Mouse (Mus musculus): ENCODE results near the gene Grin1. TPM values are rescaled to one million over a fixed set of nuclear protein-coding genes. Genes with fewer than 3 reads are reported as not detected.

Gene Grin1
- total and polyA plus RNA-seq, 3 experiments = 0.07 TPM; not detected in 2

DNA sequence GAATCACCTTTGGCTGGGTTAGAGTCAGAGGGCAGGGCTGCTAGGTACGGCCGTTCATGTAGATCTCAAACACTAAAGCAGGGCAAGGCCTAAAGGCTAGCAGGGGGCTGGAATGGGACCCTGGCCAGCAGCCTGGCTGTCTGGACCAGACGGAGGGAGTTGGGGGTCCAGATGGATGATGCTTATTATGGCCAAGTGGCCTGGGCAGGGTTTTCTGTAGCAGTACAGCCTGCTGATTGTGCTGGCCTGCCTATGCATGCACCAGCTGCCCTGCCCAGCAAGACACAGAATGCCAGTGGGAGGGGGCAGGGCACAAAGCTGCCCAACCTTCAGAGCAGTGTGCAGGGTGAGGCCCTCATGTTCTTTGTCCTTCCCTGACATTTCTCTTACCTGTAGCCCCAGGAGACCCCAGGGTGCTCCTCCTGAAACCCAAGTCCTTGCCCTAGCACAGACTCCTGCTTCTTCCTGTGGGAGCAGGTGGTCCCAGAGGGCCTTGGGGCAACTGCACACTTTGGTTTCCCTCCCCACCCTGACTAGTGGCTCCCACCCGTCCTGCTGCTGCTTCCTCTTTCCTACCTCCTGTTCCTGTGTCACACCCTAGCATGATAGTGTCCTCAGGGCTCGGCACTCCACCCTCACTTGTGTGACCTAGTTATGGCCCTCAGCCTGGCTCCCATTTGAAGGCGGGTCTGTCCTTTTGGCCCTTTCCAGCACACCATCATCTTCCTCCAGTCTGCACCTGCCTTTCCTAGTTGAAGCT lies 52.9 kb downstream of the Grin1 start:
- H3K27ac ChIP-seq (ENCODE audit: control insufficient read depth, low read depth, low read length) = peak overlapping the region; percentile 70
- peaks cover 10 to 53% of the 10 kb centered on the region in 2 experiments for H3K4me1 ChIP-seq (ENCODE audit: control insufficient read depth in 1 of 2, insufficient read depth in 2 of 2, low read length in 2 of 2)
- H3K4me3 ChIP-seq (ENCODE audit: control insufficient read depth in 1 of 2, insufficient read depth in 1 of 2, low read depth in 2 of 2, low read length in 2 of 2) = peak overlapping the region; percentile 90 to 95
- peak overlapping the region; percentile 93 for H3K9ac ChIP-seq (ENCODE audit: control insufficient read depth, low read depth, low read length, poor library complexity, severe bottlenecking)
- peak; percentile 90 for DNase-seq (ENCODE audit: low read depth, low spot score)
- peaks cover 0 to 43% of the 10 kb centered on the region in 2 experiments; a peak in 3 of 4 replicates for H3K36me3 ChIP-seq (ENCODE audit: control insufficient read depth in 1 of 2, insufficient read depth in 2 of 2, low read length in 2 of 2)
- H3K79me2 ChIP-seq (ENCODE audit: control insufficient read depth, insufficient read depth, low read length, poor library complexity) = peaks cover 59% of the 10 kb centered on the region
- H3K9me3 ChIP-seq (replicated peaks; ENCODE audit: insufficient read depth, low read length) = no peaks in the 10 kb centered on the region
- no peaks in the 10 kb centered on the region for H3K27me3 ChIP-seq (ENCODE audit: control insufficient read depth in 1 of 2, insufficient read depth in 2 of 2, low read length in 2 of 2)
- TF ChIP-seq ELF1 (IDR thresholded peaks at IDR 0.05; ENCODE audit: low read depth, low read length) (peak; percentile 83), SIN3A (IDR thresholded peaks at IDR 0.05; ENCODE audit: low read length) (peak; percentile 86), RCOR1 (IDR thresholded peaks at IDR 0.05; ENCODE audit: low read depth, low read length) (no peak), SMC3 (IDR thresholded peaks at IDR 0.05; ENCODE audit: low read depth, low read length) (no peak), NELFE (IDR thresholded peaks at IDR 0.05; ENCODE audit: low read depth, low read length) (peak; percentile 58), TCF12 (IDR thresholded peaks at IDR 0.05; ENCODE audit: low read depth, low read length) (peak; percentile 70), KAT2A (conservative IDR thresholded peaks at IDR 0.05; ENCODE audit: low read depth, low read length) (no peak), GATA1 (IDR thresholded peaks at IDR 0.05; ENCODE audit: low read depth, low read length) (no peak), CHD2 (IDR thresholded peaks at IDR 0.05; ENCODE audit: low read length) (no peak; the same call in 1 of the 2 replicates), MYC (IDR thresholded peaks at IDR 0.05; ENCODE audit: low read depth, low read length) (peak; percentile 83), GABPA (IDR thresholded peaks at IDR 0.05; ENCODE audit: low read depth, low read length) (no peak), ZC3H11A (IDR thresholded peaks at IDR 0.05; ENCODE audit: low read depth, low read length) (no peak), NRF1 (IDR thresholded peaks at IDR 0.05; ENCODE audit: insufficient read depth, low read depth, low read length, poor library complexity, severe bottlenecking) (no peak), E2F4 (IDR thresholded peaks at IDR 0.05; ENCODE audit: borderline replicate concordance, low read depth, low read length) (no peak), HCFC1 (IDR thresholded peaks at IDR 0.05; ENCODE audit: low read depth, low read length) (peak; percentile 79), BHLHE40 (IDR thresholded peaks at IDR 0.05; ENCODE audit: borderline replicate concordance, low read depth, low read length) (no peak), POLR2AphosphoS5 (IDR thresholded peaks at IDR 0.05; ENCODE audit: borderline replicate concordance, low read depth, low read length) (no peak), USF2 (IDR thresholded peaks at IDR 0.05; ENCODE audit: borderline replicate concordance in 1 of 2, insufficient read depth in 1 of 2, low read depth in 1 of 2, low read length in 2 of 2) (no peak), TAL1 (IDR thresholded peaks at IDR 0.05; ENCODE audit: low read length) (no peak), MXI1 (IDR thresholded peaks at IDR 0.05; ENCODE audit: low read depth, low read length) (peak; percentile 71), POLR2AphosphoS2 (IDR thresholded peaks at IDR 0.05; ENCODE audit: low read length) (no peak), JUND (IDR thresholded peaks at IDR 0.05; ENCODE audit: low read depth, low read length) (no peak), MAZ (IDR thresholded peaks at IDR 0.05; ENCODE audit: low read depth, low read length) (peak; percentile 73; the same call in 1 of the 2 replicates), MEF2A (IDR thresholded peaks at IDR 0.05; ENCODE audit: extremely low read depth, insufficient replicate concordance, low read depth, low read length, poor library complexity, severe bottlenecking) (no peak), USF1 (IDR thresholded peaks at IDR 0.05; ENCODE audit: low read depth, low read length) (no peak), CTCF (IDR thresholded peaks at IDR 0.05 in 2 of 3, conservative IDR thresholded peaks at IDR 0.05 in 1 of 3; ENCODE audit: control insufficient read depth in 1 of 3, insufficient read depth in 1 of 3, low read depth in 2 of 3, low read length in 3 of 3, poor library complexity in 1 of 3, severe bottlenecking in 1 of 3) (no peak), CHD1 (IDR thresholded peaks at IDR 0.05; ENCODE audit: low read depth, low read length) (no peak), ETS1 (IDR thresholded peaks at IDR 0.05; ENCODE audit: low read depth, low read length) (peak; percentile 68), MAFK (IDR thresholded peaks at IDR 0.05; ENCODE audit: borderline replicate concordance, low read depth, low read length) (no peak), ZKSCAN1 (IDR thresholded peaks at IDR 0.05; ENCODE audit: low read depth, low read length) (no peak), MYB (IDR thresholded peaks at IDR 0.05; ENCODE audit: low read depth, low read length) (no peak), POLR2A (IDR thresholded peaks at IDR 0.05; ENCODE audit: control insufficient read depth in 1 of 2, insufficient read depth in 1 of 2, low read depth in 1 of 2, low read length in 2 of 2, poor library complexity in 1 of 2) (peak in 1 of 2 experiments; percentile 73; a peak in 2 of 4 replicates), MAX (IDR thresholded peaks at IDR 0.05; ENCODE audit: low read length) (peak; percentile 76), ZNF384 (IDR thresholded peaks at IDR 0.05; ENCODE audit: low read depth, low read length) (no peak), RAD21 (IDR thresholded peaks at IDR 0.05; ENCODE audit: low read depth, low read length) (no peak), UBTF (IDR thresholded peaks at IDR 0.05; ENCODE audit: borderline replicate concordance, insufficient read depth, low read depth, low read length) (no peak)

All from MEL (cell line).